Mouse (Mus musculus) heart, embryonic 10.5 days (tissue): Measurements from ENCODE around the gene Elavl1. TPM values are rescaled to one million over a fixed set of nuclear protein-coding genes. Genes with fewer than 3 reads are reported as not detected.

Experiments used
- DNase-seq: peaks from one replicate; pipeline ENCODE4 v3.0.0-alpha.2; 2017; ENCODE audit warnings: low spot score
- H3K27ac ChIP-seq: fragments of 300-500 bp; sonication (generic); 2 replicates; pipeline ENCODE4 v1.5.1; 2016; ENCODE audit warnings: mild to moderate bottlenecking
- H3K27me3 ChIP-seq: fragments of 300-500 bp; sonication (generic); 2 replicates; pipeline ENCODE4 v1.6.1; 2016; ENCODE audit warnings: mild to moderate bottlenecking; ENCODE audit not compliant: poor library complexity, insufficient read depth, severe bottlenecking
- H3K36me3 ChIP-seq: fragments of 300-500 bp; sonication (generic); 2 replicates; pipeline ENCODE4 v1.6.1; 2016; ENCODE audit warnings: mild to moderate bottlenecking, moderate library complexity
- H3K4me1 ChIP-seq: fragments of 300-500 bp; sonication (generic); 2 replicates; pipeline ENCODE4 v1.6.1; 2016; ENCODE audit warnings: mild to moderate bottlenecking
- H3K4me3 ChIP-seq: fragments of 300-500 bp; sonication (generic); 2 replicates; pipeline ENCODE4 v1.5.1; 2016; ENCODE audit warnings: mild to moderate bottlenecking, moderate library complexity
- H3K9me3 ChIP-seq: fragments of 300-500 bp; sonication (generic); 2 replicates; pipeline ENCODE4 v1.6.1; 2016; ENCODE audit warnings: mild to moderate bottlenecking, moderate library complexity
- WGBS: fragments of 180-500 bp; shearing (Covaris S2); methylation state at CpG from one replicate; pipeline ENCODE4 v1.1.7; 2016; 5-methylcytosine and 5-hydroxymethylcytosine counted together
- polyA plus RNA-seq: library from polyadenylated mRNA; unstranded; fragments of >200 nt; fragmentation: Nextera tagmentation; extraction: Ambion mirVana; gene quantifications from 2 replicates; pipeline ENCODE4 v1.2.1, GENCODE M21; 2016

Elavl1 gene
- polyA plus RNA-seq, 1 experiment from 2014 or later: 261 TPM

DNA sequence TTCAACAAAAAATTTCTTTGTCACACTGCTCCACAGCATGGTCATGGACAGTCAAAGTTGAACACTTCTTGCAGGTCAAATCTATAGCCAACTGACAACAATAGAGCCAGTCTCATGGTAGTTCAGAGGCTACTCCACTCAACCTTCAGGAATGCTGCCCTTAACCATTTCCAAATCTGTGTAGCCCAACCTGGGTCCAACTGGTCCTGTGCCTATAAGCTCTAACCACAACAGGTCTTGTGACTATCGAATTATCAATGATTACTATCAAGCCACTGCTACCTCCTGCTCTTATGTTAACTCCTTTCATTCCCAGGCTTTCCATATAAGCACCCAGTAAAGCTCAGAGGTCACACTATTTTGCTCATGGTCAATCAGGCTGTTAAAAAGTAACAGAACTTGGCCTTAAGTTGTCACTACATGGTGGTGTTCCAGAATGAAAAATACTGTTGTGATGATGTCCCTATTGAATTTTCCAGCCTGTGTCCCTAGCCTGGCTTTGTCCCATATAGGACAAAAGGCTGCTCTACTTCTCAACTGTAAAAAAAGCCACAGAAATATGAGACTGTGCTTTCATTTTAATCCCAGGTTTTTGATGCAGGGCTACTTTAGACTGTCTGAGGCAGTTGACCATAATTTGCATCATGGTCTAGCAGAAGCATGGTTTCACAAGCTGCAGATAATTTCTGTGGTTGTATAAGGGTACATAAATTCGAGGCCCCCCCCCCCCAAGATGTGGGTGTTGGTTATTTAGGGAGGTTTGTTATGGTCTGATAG lies 6.2 kb downstream of the Elavl1 start:
- Histone ChIP-seq H3K36me3 (peaks cover 31% of the 10 kb centered on the region), H3K4me1 (peaks cover 26% of the 10 kb centered on the region), H3K9me3 (no peaks in the 10 kb centered on the region), H3K4me3 (no peak overlapping the region), H3K27ac (no peak overlapping the region), H3K27me3 (no peaks in the 10 kb centered on the region)
- DNase-seq: no peak
- 84% methylated on average over 2 of the region's 2 CpGs for WGBS

- Histone ChIP-seq H3K4me1 (peaks cover 17% of the 10 kb centered on the region), H3K9me3 (no peaks in the 10 kb centered on the region), H3K27me3 (no peaks in the 10 kb centered on the region), H3K36me3 (peaks cover 31% of the 10 kb centered on the region), H3K4me3 (no peak overlapping the region), H3K27ac (no peak overlapping the region)
- no peak for DNase-seq
- WGBS: 93% methylated on average over 5 of the region's 5 CpGs
Observed at GRCm38 (mm10) chr8:4318124-4318523, 7.1 kb downstream of the Elavl1 start.

GRCm38 (mm10) chr8:4314852-4315251 lies 10.4 kb downstream of the Elavl1 start:
- Histone ChIP-seq H3K4me3 (no peak overlapping the region), H3K4me1 (no peaks in the 10 kb centered on the region), H3K27ac (no peak overlapping the region), H3K36me3 (peaks cover 27% of the 10 kb centered on the region), H3K9me3 (no peaks in the 10 kb centered on the region), H3K27me3 (no peaks in the 10 kb centered on the region)
- no peak for DNase-seq
- 93% methylated on average over 3 of the region's 3 CpGs for WGBS

DNA sequence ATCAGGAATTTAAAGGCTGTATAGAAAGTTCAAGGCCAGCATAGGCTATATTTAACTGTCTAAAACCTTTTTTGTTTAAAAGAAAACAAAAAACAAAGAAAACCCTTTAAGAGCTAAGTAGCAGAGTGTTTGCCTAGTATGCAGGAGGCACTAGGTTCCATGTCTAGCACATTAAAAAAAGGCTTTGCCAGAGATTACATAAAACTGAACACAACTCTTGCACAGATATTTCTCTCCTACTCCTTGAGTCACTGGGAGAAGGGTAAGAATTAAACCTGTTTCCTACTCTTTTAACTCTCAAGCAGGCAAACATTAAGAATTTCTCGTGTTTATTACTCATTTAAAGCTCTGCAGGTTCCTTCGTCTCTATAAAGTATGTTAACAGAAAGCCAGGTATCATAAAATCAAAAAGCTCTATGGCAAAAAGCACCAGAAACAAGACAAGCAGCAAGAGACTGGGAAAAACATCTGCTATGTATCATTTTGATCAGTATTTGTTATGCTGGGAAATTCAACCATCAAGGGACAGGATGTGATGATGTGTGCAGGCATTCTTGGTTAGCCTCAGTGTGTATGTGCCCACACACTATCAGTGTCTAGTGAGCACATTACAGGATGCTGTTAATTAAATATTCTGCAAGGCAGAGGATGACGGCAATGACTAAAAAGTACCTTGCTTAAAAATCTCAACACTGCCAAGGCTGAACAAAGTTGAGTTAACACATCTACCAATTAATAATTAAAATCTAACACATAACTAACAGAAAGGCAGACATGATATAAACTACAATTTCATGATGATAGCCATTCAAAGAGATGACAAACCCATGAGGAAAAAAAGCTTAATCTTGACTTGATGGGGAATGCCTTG lies 11.7 kb downstream of the Elavl1 start:
- H3K36me3 ChIP-seq: peaks cover 37% of the 10 kb centered on the region
- WGBS: 85% methylated on average over 3 of the region's 3 CpGs
- no peak for DNase-seq

GRCm38 (mm10) chr8:4312104-4312503 lies 13.1 kb downstream of the Elavl1 start:
- Histone ChIP-seq H3K9me3 (no peaks in the 10 kb centered on the region), H3K36me3 (peaks cover 49% of the 10 kb centered on the region), H3K27ac (no peak overlapping the region), H3K4me3 (no peak overlapping the region), H3K4me1 (no peaks in the 10 kb centered on the region), H3K27me3 (no peaks in the 10 kb centered on the region)
- no peak for DNase-seq

More for the DNA sequence above, 11.7 kb downstream of the Elavl1 start:
- Histone ChIP-seq H3K27me3 (no peaks in the 10 kb centered on the region), H3K4me1 (no peaks in the 10 kb centered on the region), H3K9me3 (no peaks in the 10 kb centered on the region), H3K27ac (no peak overlapping the region), H3K4me3 (no peak overlapping the region)

DNA sequence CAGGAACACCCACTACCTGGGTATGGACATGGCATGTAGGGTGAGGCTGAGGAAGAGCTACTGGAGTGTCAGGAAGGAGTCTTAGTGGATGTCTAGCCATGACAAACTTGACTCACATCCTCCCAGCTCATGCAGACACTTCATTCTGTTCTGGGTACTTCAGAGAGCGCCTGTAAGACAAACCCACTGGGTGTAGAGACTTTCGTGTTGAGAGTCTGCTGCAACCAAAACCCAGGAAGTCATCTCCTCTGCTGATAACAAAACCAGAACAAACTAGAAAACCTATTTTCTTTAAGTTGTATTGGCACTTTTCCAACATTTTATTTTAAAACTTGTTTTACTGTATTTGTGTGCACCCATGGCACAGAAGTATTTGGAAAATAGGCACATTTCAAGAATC lies 19.4 kb downstream of the Elavl1 start:
- DNase-seq: no peak
- 77% methylated on average over 2 of the region's 2 CpGs for WGBS
- Histone ChIP-seq H3K4me3 (no peak overlapping the region), H3K27me3 (no peaks in the 10 kb centered on the region), H3K36me3 (peaks cover 97% of the 10 kb centered on the region), H3K4me1 (no peaks in the 10 kb centered on the region), H3K9me3 (no peaks in the 10 kb centered on the region), H3K27ac (no peak overlapping the region)

DNA sequence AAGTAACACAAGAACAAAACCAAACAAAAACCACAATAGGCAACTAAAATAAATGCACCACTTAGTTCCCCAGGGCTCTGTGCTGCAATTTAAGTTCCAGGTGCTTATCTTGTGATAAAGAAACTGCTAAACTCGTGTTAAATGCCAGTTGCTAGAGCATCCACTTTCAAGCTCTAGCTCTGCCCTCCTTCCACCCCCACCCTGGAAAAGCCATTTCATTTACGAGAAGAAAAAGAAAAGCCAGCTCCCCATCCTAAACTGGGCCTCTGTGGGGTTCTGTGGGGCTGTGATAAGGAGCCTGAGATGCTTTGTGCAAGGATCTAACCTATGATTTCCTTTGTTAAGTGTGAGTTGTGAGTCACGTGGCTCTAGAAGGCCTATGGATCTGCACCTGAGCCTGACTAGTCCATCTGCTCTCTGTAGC lies 21.1 kb downstream of the Elavl1 start:
- DNase-seq: no peak
- H3K4me3 ChIP-seq: no peak overlapping the region
- 61% methylated on average over 3 of the region's 3 CpGs for WGBS
- no peak overlapping the region for H3K27ac ChIP-seq
- no peaks in the 10 kb centered on the region for H3K27me3 ChIP-seq
- peaks cover 96% of the 10 kb centered on the region for H3K36me3 ChIP-seq
- H3K4me1 ChIP-seq: no peaks in the 10 kb centered on the region
- H3K9me3 ChIP-seq: no peaks in the 10 kb centered on the region

DNA sequence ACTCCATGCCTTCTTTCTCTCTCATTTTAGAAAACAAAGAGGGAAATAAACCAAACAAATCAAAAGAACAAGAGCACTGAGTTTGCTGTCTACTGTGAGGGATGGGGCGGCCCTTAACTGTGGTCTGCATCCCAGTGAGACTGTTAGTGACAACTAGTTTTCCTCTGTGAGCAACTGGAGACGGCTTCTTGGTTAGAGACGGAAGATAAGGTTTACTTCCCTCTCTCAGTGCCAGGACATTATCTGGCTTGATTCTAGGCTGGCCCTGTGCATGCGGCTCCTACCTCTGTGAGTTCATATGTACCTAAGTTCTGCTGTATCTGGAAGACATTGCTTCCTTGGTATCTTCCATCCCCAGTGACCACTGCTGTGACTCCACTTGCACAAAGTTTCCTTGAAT lies 27.4 kb downstream of the Elavl1 start:
- no peaks in the 10 kb centered on the region for H3K27me3 ChIP-seq
- WGBS: 79% methylated on average over 4 of the region's 4 CpGs
- H3K9me3 ChIP-seq: no peaks in the 10 kb centered on the region
- no peaks in the 10 kb centered on the region for H3K4me1 ChIP-seq
- no peak overlapping the region for H3K27ac ChIP-seq
- H3K36me3 ChIP-seq: peaks cover 93% of the 10 kb centered on the region
- no peak for DNase-seq
- H3K4me3 ChIP-seq: no peak overlapping the region

- 89% methylated on average over 5 of the region's 5 CpGs for WGBS
- Histone ChIP-seq H3K27ac (no peak overlapping the region), H3K4me3 (no peak overlapping the region), H3K27me3 (no peaks in the 10 kb centered on the region), H3K4me1 (no peaks in the 10 kb centered on the region), H3K9me3 (no peaks in the 10 kb centered on the region), H3K36me3 (peaks cover 94% of the 10 kb centered on the region)
- no peak for DNase-seq
Observed at GRCm38 (mm10) chr8:4292738-4293137, 32.5 kb downstream of the Elavl1 start.

DNA sequence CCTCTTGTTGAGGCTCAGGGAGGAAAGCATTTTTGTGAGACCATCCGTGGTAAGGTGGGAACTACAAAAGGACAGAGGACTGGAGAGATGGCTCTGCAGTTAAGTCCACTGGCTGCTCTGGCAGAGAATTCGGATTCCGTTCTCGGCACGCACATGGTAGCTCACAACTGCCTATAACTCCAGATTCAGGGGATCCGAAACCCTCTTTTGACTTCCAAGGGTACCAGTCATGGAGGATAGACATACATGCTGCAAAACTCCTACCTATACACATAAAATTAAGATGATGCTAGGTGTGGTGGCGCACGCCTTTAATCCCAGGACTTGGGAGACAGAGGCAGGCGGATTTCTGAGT lies 49.1 kb downstream of the Elavl1 start:
- WGBS: 26% methylated on average over 9 of the region's 9 CpGs

GRCm38 (mm10) chr8:4275275-4276110 lies 49.7 kb downstream of the Elavl1 start, which contains the start of gene Timm44:
TSS of gene Timm44 (minus strand) at chr8:4275913.
- Histone ChIP-seq H3K4me1 (0 out of 2 replicates have a peak, but pooled peaks cover 10% of the 10 kb centered on the region), H3K27me3 (no peaks in the 10 kb centered on the region), H3K27ac (peak within 1 kb of the TSS; percentile 93), H3K9me3 (no peaks in the 10 kb centered on the region), H3K4me3 (peak within 1 kb of the TSS; percentile 81), H3K36me3 (peaks cover 32% of the 10 kb centered on the region)
- WGBS: under 1% methylated on average over 39 of the region's 39 CpGs
- peak; percentile 97 for DNase-seq

More for the DNA sequence above, 49.1 kb downstream of the Elavl1 start:
- Histone ChIP-seq H3K4me1 (0 out of 2 replicates have a peak, but pooled peaks cover 10% of the 10 kb centered on the region), H3K27ac (peak overlapping the region; percentile 93), H3K27me3 (no peaks in the 10 kb centered on the region), H3K36me3 (peaks cover 27% of the 10 kb centered on the region), H3K4me3 (peak overlapping the region; percentile 81), H3K9me3 (no peaks in the 10 kb centered on the region)
- DNase-seq: no peak

GRCm38 (mm10) chr8:4269609-4270008 lies 55.6 kb downstream of the Elavl1 start:
- Histone ChIP-seq H3K4me3 (no peak overlapping the region), H3K4me1 (0 out of 2 replicates have a peak, but pooled peaks cover 2% of the 10 kb centered on the region), H3K36me3 (peaks cover 90% of the 10 kb centered on the region), H3K27ac (no peak overlapping the region), H3K9me3 (no peaks in the 10 kb centered on the region), H3K27me3 (no peaks in the 10 kb centered on the region)
- 90% methylated on average over 6 of the region's 6 CpGs for WGBS
- DNase-seq: no peak
